Mouse (Mus musculus) heart, adult 18-20 months (tissue): Measurements from ENCODE around the gene Msrb1. TPM values are rescaled to one million over a fixed set of nuclear protein-coding genes. Genes with fewer than 3 reads are reported as not detected.
"Not testable (repeated sequence)": the region's sequence is repeated elsewhere in the genome, so short reads cannot be mapped to it uniquely, and the experiment has no call there.

ENCODE experiments used
- DNase-seq, 2 experiments: peaks; one replicate each; pipeline ENCODE4 v3.0.0; 2021 to 2022; ENCODE audit warnings: mixed read lengths in 1 of 2
- total RNA-seq, 2 experiments: library from RNA; stranded (reverse); gene quantifications; 2 replicates each; pipeline ENCODE4 v1.2.3; 2021

Gene Msrb1
- total RNA-seq, 2 experiments from 2014 or later = 181 to 183 TPM

DNA sequence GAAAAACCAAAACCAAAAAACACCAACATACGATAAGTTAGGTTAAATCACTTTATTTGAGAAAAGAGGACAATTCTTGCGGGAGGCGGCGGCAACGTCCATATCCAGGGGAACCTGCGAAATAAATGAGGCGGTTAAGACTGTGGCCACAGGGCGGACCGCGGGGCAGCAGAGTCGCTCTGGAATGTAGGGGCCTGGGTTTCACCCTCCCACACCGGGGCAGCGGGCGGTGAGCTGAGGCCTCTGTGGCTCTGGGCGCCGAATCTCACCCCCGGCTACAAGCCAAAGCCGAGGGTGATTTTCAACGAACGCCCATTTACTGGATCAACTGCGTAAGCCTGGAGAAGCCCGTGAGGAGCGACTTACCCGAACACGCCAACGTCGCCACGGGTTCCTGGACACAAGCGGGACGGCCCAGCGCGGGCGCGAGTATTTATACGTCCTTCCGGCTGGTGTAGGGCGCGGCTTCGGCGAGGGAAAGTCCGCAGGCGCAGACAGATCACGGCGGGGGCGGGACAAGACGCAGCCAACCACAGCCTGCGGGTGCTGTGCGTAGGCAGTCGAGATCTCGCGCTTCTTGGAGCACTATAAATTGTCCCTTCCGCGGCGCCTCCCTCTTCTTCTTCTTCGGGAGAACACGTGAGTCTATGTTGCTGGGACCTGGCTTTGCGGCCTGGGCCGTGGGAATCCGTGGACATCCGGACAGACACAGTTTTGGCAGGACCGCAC lies 16.8 kb upstream of the Msrb1 start:
- peak; percentile 97 to 99 for DNase-seq

- DNase-seq = not testable (repeated sequence)
Measured at GRCm38 (mm10) chr17:24720616-24721015, 15.8 kb upstream of the Msrb1 start.

DNA sequence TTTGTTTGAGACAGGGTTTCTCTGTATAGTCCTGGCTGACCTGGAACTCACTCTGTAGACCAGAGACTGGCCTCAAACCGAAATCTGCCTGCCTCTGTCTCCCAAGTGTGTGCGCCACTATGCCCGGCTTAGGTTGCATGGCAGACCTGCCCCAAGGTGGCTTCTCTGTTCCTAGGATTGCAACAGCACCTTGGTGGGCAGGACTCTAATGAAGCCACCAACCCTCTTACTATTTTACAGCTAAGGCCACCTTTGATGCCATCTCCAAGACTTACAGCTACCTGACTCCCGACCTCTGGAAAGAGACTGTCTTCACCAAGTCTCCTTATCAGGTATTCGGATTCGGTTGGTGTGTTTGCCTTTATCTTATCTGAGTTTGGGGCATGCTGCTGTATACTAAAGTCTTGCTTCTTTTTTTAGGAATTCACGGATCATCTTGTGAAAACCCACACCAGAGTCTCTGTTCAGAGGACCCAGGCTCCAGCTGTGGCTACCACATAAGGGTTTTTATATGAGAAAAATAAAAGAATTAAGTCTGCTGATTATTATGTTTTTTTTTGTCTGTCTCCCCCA lies 15.0 kb upstream of the Msrb1 start:
- not testable (repeated sequence) for DNase-seq

GRCm38 (mm10) chr17:24722220-24722924 lies 14.1 kb upstream of the Msrb1 start:
- no peak for DNase-seq

- DNase-seq = no peak
Measured at GRCm38 (mm10) chr17:24723122-24723880, 13.1 kb upstream of the Msrb1 start.

DNA sequence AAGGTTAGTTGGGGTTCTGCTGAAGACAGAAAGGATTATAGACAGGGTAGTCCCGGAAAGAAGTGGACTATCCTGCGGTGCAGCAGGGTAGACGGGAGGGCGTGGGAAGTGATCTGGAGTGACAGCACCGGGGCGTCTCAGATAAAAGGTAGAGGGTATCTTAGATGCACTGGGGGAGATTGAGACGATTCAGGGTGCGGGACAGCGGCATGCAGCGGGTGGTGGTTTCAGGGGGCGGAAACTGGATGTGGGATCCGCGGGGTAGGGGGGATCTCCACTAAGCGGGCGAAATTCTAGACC lies 12.6 kb upstream of the Msrb1 start:
- DNase-seq = no peak

GRCm38 (mm10) chr17:24724184-24724583 lies 12.3 kb upstream of the Msrb1 start, which contains the start of gene Ndufb10:
Ndufb10 (minus strand) TSS chr17:24724478.
- DNase-seq = peak; percentile 96 to 98

- no peak for DNase-seq
Measured at GRCm38 (mm10) chr17:24725637-24726390, 10.6 kb upstream of the Msrb1 start.

DNA sequence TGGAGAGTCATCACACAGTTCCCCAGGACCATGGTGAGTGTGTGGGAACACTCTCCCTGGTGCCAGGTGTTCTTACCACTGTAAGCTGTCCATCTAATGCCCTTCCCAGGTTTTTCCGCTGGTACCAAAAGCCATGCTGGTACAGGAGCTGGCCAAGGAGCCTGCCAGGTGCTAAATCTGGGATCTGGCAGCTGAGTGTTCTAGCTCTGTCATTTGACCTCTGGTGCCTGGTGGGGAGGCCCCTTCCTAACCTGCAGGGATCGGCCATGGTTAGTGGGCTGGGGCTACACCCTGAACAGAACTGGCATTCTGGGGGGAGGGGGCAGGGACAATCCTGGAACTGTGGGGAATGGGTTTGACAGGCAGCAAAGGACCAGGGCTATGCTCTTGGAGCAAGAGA lies 8.8 kb upstream of the Msrb1 start, which contains the start of gene Rpl3l:
Rpl3l (plus strand) TSS at position 203 of the 400 bp plus-strand sequence.
- DNase-seq = peak; percentile 66 to 75

DNA sequence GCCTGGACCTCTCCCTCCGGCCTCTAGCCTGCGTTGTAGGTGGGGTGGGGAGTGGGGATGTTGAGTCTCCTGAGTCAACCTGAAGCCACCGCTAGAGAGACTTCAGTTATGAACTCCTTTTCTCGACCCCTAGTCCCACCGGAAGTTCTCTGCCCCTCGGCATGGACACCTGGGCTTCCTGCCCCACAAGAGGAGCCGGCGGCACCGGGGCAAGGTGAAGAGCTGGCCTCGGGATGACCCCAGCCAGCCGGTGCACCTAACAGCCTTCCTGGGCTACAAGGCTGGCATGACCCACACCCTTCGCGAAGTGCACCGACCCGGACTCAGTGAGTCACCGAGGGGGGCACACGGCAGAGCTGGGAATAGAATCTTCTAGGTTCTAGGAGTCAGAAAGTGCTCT lies 8.3 kb upstream of the Msrb1 start:
- no peak for DNase-seq

DNA sequence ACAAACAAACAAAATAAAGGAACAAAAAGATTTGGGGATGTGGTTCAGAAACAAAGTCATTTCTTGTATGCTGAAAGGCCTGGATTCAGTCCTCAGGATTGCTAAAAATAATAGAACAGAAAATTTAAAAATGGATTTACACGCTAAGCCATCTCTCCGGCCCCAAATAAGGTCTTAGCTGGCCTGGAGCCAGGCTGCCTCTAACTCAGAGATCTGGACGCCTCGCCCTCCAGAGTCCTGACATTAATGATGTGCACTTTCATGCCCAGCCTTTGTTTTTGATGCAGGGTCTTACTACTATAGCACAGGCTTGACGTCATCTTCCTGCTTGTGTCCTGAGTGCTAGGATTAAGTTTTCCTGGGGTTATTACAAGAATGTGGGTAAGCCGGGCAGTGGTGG lies 7.4 kb upstream of the Msrb1 start:
- DNase-seq = peak in 1 of 2 experiments; percentile 47

GRCm38 (mm10) chr17:24730787-24731186 lies 5.7 kb upstream of the Msrb1 start:
- no peak for DNase-seq

GRCm38 (mm10) chr17:24732233-24732935 lies 4.1 kb upstream of the Msrb1 start:
- DNase-seq = peak; percentile 71 to 85

DNA sequence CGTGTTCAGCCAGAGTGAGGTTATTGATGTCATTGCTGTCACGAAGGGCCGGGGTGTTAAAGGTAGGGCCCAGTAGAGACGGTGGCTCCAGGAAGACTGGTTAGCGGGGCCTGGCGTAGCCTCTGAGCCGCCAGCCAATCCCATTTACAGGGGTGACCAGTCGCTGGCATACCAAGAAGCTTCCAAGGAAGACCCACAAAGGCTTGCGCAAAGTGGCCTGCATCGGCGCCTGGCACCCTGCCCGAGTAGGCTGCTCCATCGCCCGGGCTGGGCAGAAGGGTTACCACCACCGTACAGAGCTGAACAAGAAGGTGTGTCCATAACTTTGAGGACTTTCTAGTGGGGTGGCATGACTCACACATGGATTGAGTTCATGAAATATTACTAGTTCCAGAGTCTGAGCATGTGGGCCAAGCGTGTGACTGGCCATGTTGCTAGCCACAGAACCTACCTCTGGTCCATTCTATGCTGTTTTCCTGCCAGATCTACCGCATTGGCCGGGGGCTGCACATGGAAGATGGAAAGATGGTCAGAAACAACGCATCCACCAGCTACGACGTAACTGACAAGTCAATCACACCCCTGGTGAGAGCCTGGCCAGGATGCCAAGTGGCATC lies 2.9 kb upstream of the Msrb1 start:
- DNase-seq = no peak

- no peak for DNase-seq
Measured at GRCm38 (mm10) chr17:24734513-24734912, 1.9 kb upstream of the Msrb1 start.

DNA sequence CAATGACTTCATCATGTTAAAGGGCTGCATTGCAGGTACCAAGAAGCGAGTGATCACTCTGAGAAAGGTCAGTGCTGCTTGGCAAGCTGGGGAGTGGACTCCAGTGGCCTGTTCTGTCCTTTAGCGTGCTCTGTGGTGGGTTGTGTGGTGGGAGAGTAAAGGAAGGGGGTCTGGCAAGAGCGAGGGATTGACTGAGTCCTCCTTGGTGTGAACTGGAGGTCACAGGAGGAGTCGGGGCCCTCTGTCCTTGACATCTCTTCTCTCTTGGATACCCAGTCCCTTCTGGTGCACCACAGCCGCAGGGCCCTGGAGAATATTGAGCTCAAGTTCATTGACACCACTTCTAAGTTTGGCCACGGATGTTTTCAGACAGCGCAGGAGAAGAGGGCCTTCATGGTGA lies 996 bp upstream of the Msrb1 start:
- DNase-seq = no peak

DNA sequence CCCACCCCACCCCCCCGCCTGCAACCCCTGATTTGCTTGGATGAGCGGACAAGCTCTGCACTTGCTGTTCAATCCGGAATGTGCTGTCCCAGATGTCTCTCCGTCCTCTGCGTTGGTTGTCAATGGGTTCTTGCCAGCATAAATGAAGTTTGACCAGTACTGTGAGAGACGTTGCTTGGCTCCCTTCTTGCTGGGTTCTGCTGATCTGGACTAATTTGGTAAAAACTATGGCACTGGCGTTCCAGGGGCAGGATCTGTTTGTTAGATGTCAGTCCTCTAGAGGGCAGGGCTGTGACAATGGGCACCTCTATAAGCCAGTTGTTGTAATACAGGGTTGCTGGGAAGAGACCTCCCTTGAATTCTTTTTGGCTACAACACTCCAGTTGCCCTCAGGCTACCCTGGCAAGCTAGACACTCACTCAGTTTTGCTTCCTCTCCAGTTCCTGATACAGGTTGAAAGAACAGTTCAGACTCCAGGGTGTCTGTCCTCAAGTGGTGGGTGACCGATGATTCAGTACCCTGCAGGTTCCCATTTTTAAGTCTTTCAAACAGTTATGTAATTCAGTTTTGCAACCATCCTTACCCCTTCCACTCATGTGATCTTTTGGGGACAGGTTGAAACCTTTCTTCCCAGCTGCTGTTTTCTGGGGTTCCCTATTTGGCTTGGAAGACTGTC lies 831 bp downstream of the Msrb1 start:
- peak in 1 of 2 experiments; percentile 42 for DNase-seq

GRCm38 (mm10) chr17:24738238-24738637 lies 1.8 kb downstream of the Msrb1 start:
- DNase-seq = no peak

DNA sequence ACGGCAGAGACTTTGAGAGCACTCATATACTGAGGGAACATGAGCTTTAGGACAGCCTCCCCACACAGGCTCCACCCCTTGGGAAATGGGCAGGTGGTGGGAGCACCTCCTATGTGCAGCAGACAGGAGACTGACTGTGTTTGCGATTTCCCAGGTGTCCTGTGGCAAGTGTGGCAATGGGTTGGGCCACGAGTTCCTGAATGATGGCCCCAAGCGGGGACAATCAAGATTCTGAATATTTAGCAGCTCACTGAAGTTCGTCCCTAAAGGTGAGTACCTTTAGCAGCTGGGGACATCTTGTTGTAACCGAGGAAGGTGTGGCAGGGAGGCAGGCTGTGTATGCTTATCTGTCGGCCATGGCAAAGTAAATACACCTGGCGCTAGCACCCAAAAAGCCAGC lies 3.5 kb downstream of the Msrb1 start:
- no peak for DNase-seq

- DNase-seq = no peak
Measured at GRCm38 (mm10) chr17:24742307-24742706, 5.9 kb downstream of the Msrb1 start.
